Mouse (Mus musculus): ENCODE measurements around the gene Gpatch4.

Gpatch4 gene

DNA sequence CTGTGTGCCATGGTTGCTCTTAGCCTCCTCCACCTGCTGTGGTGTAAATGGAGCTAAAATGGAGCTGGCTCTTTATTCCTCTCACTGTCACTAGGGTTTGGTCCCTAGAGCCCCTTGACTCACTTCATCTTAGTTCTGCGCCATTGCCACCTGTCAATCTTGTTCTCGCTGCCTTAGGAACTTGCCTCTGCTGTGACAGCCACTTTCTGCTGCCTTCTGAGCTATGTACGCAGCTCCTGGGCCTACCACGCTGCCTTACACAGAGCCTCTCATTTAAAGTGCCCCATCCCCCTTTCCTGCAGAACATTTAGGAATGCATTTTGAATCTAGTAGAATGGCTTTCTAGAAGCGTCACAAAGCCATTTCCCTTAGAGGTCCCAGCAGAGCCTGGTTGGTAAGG is 51.2 kb downstream of the Gpatch4 start:
- no peak for DNase-seq (ENCODE audit: low spot score in 2 of 2)

DNA sequence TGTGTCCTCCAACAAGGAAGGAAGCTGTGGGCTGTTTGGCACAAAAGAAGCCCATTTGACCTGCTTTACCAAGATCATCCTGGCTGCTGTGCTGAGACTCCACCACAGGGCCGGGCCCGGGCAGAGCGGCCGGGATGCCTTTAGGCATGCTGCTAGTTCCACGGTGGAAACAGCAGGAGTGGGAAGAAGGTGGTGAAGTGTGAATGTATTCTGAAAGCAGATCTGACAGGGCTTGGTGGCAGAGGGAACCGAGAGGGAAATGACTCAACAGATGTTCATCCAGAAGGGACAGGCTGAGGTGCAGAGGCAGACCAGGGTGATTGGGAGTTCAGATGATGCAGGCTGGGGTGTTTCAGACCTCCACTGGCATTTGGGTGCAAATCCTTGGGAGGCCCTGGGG is 54.8 kb downstream of the Gpatch4 start:
- DNase-seq (ENCODE audit: low spot score in 2 of 2): no peak

DNA sequence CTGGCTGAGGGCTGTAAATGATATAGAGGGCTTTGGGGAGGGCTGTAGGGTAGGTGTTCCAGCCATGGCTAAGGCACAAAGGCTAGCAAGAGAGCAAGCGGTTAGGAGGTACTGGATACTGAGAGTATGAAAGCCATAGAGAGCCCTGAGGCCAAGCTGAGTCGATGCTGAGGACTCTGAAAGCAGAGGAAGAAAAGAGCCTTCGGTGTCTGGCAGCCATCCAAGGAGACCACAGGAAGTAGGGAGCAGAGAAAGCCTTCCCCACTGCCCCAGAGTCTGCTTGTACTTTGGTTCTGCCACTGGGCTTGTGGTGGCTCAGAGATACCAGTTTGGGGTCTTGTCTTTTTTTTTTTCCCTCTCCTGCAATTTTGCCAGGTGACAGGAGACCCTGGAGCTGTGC is 57.3 kb downstream of the Gpatch4 start:
- DNase-seq (ENCODE audit: low spot score in 2 of 2): no peak

DNA sequence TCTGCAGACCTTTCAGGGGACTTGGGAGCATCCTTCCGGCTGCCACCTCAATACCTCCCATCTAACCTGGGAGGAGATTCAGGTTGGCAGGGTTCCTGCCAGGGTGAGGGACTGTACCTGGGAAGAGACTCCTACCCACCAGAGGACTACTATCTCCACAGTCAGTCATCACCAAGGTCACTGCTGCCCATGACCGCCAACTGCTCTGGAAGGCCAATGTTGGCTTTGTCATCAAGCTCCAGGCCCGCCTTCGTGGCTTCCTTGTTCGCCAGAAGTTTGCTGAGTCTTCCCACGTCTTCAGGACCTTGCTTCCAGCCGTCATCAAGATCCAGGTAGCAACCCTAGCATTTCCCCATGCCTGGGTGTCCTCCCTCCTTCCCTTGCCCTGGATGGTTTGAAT is 58.8 kb downstream of the Gpatch4 start:
- no peak for DNase-seq (ENCODE audit: low spot score in 2 of 2)

DNA sequence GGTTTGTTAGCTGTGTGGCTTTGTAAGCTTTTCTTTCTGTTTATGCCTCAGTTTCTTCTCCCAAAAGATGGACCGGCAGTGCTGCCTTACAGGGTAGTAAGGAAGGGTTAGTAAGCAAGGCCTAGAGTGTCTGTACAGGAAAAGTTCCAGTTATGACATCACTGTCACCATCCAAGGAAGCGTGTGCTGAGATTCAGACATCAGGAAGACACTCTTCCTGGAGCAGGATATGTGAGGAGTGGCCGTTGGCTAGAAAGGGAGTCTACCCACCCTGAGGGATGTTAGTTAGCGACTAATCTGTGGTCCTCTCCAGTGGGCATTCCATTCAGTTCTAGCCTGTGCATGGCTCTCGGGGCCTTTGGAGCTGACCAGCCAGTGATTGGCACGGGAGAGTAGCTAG is 59.3 kb downstream of the Gpatch4 start:
- no peak for DNase-seq (ENCODE audit: low spot score in 2 of 2)

DNA sequence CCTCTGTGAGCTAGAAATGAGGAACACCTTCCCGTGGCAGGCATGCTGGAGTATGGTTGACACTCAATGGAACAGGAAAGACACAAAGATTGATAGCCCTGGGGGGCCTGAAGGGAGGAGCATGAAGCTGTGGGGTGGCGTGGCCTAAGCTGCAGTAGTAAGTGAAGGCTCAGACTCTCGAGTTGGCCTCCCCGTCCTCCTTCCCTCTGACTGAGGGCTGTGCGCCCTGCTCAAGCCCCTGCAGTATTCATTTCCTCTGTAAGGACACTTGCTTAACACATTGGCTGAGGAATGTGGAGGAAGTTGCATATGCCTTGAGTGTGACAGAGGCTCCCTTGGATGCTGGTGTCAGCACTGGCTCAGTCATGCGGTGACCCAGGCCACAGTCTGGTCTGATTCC is 59.7 kb downstream of the Gpatch4 start:
- no peak for DNase-seq (ENCODE audit: low spot score in 2 of 2)
